Mouse (Mus musculus): ENCODE data around the gene Vil1. TPM values are rescaled to one million over a fixed set of nuclear protein-coding genes. Genes with fewer than 3 reads are reported as not detected.
A peak's percentile ranks its signal among the peaks of the same experiment; 100 is the strongest.
"Not testable (repeated sequence)": the region's sequence is repeated elsewhere in the genome, so short reads cannot be mapped to it uniquely, and the experiment has no call there.

Vil1 gene
- polyA plus RNA-seq, 1 experiment = 75.0 TPM

DNA sequence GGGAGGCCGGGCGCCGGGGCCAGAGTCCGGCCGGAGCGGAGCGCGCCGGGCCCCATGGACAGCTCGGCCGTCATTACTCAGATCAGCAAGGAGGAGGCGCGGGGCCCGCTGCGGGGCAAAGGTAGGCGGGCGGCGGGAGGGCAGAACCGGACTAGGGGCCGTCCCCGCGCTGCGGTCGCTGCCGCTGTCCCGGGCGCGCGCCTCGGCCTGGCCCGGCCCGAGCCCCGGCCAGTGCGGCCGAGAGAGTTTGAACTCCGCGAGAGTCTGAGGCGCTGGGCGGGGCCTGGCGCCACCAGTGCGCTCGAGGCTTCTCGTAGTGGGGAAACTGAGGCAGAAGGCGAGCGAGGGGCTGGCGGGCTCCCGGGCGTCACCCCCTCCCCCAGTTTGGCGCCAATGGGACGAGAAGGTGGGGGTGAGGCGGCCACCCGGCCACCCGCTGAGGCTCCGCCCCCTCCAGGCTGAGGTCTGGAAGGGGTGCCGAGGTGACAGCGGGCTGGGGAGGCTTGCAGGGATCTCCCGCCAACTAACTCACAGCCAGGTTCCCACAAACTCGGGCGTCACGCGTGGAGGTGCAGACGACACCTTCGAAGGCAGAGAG is 17.2 kb upstream of the Vil1 start:
- H3K27me3 ChIP-seq (replicated peaks; ENCODE audit: control insufficient read depth, insufficient read depth, low read length) = no peaks in the 10 kb centered on the region
- peak; percentile 89 for DNase-seq
- peak overlapping the region; percentile 98 for H3K27ac ChIP-seq (ENCODE audit: insufficient read depth, low read depth, low read length)
- peaks cover 2% of the 10 kb centered on the region; the same call in 1 of the 2 replicates for H3K36me3 ChIP-seq (ENCODE audit: control insufficient read depth, insufficient read depth, low read length)
- 2% methylated on average over 58 of the region's 63 CpGs for WGBS
- peak overlapping the region; percentile 85 for H3K4me3 ChIP-seq (ENCODE audit: insufficient read depth, low read depth, low read length)
- no peak for TF ChIP-seq CTCF (conservative IDR thresholded peaks at IDR 0.05; ENCODE audit: insufficient read depth, insufficient read length, low read depth, low read length)
- no peak for TF ChIP-seq POLR2A (IDR thresholded peaks at IDR 0.05; ENCODE audit: low read depth, low read length)
- H3K4me1 ChIP-seq (ENCODE audit: control insufficient read depth, insufficient read depth, low read length) = peaks cover 9% of the 10 kb centered on the region; the same call in 1 of the 2 replicates

DNA sequence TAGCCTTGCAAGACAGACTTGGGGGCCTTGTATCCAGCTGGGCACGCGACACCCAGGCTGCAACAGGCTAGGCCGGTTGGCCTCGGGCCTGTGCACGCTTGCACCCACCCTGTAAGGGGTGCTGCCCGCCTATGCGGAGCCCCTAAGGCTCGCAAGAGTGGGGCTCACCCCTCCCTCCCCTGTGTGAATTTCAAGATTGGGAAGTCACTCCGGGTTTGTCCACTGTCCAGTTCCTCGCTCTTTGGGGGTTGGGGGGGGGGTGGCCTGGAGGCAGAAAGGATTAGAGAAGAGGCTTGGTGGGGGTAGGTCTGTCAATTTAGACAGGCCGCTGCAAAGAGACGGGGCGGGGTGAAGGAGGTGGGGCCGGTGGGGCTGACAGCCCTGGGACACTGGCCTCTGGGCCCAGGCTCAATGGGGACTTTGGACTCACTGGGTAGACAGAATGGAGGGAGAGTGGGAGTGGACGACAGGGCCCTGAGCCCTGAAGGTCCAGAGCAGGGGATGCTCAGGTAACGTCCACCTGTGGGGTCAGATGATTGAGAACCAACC is 16.7 kb upstream of the Vil1 start:
- H3K4me3 ChIP-seq (ENCODE audit: insufficient read depth, low read depth, low read length) = peak overlapping the region; percentile 85
- DNase-seq = peak; percentile 88
- peaks cover 5% of the 10 kb centered on the region; the same call in 1 of the 2 replicates for H3K4me1 ChIP-seq (ENCODE audit: control insufficient read depth, insufficient read depth, low read length)
- H3K27ac ChIP-seq (ENCODE audit: insufficient read depth, low read depth, low read length) = peak overlapping the region; percentile 98
- under 1% methylated on average over 16 of the region's 16 CpGs for WGBS
- H3K27me3 ChIP-seq (replicated peaks; ENCODE audit: control insufficient read depth, insufficient read depth, low read length) = no peaks in the 10 kb centered on the region
- TF ChIP-seq POLR2A (IDR thresholded peaks at IDR 0.05; ENCODE audit: low read depth, low read length) (no peak), CTCF (conservative IDR thresholded peaks at IDR 0.05; ENCODE audit: insufficient read depth, insufficient read length, low read depth, low read length) (no peak)
- H3K36me3 ChIP-seq (ENCODE audit: control insufficient read depth, insufficient read depth, low read length) = peaks cover 2% of the 10 kb centered on the region; the same call in 1 of the 2 replicates

DNA sequence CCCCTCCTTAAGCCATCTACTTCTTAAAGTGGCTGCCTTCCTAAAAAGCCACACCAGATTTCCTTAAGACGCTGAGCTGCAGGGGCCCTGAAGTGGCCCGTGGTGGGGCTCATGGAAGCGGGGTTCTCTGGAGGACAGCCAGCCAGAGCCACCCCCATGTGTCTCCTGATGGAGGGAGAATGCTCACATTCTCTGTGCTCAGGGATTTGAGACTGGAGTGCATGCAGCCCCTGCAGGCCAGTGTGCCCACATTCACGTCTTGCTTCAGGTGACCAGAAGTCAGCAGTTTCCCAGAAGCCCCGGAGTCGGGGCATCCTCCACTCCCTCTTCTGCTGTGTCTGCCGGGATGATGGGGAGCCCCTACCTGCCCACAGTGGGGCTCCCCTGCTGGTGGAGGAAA is 16.2 kb upstream of the Vil1 start:
- WGBS = 16% methylated on average over 7 of the region's 7 CpGs
- no peak for DNase-seq
- peak overlapping the region; percentile 51 for H3K27ac ChIP-seq (ENCODE audit: insufficient read depth, low read depth, low read length)
- no peaks in the 10 kb centered on the region for H3K27me3 ChIP-seq (replicated peaks; ENCODE audit: control insufficient read depth, insufficient read depth, low read length)
- peaks cover 7% of the 10 kb centered on the region; the same call in 1 of the 2 replicates for H3K4me1 ChIP-seq (ENCODE audit: control insufficient read depth, insufficient read depth, low read length)
- no peak for TF ChIP-seq POLR2A (IDR thresholded peaks at IDR 0.05; ENCODE audit: low read depth, low read length)
- TF ChIP-seq CTCF (conservative IDR thresholded peaks at IDR 0.05; ENCODE audit: insufficient read depth, insufficient read length, low read depth, low read length) = no peak
- peaks cover 2% of the 10 kb centered on the region; the same call in 1 of the 2 replicates for H3K36me3 ChIP-seq (ENCODE audit: control insufficient read depth, insufficient read depth, low read length)
- peak overlapping the region; percentile 85 for H3K4me3 ChIP-seq (ENCODE audit: insufficient read depth, low read depth, low read length)

DNA sequence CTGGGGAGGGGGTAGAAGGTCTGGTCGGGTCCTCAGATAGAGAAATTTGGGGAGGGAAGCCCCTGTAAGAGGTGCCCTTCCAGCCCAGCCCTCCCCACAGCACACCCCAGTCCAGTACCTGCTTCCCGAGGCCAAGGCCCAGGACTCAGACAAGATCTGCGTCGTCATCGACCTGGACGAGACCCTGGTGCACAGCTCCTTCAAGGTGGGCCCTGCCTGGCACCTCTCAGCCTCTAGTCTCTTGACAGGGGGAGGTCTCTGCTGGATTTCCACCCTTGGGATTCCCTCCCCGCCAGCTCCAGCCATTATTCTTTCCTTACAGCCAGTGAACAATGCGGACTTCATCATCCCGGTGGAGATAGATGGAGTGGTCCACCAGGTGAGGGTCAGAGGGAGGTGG is 15.5 kb upstream of the Vil1 start:
- H3K36me3 ChIP-seq (ENCODE audit: control insufficient read depth, insufficient read depth, low read length) = peaks cover 2% of the 10 kb centered on the region; the same call in 1 of the 2 replicates
- no peak overlapping the region for H3K27ac ChIP-seq (ENCODE audit: insufficient read depth, low read depth, low read length)
- H3K4me3 ChIP-seq (ENCODE audit: insufficient read depth, low read depth, low read length) = no peak overlapping the region
- WGBS = 78% methylated on average over 9 of the region's 9 CpGs
- no peaks in the 10 kb centered on the region for H3K27me3 ChIP-seq (replicated peaks; ENCODE audit: control insufficient read depth, insufficient read depth, low read length)
- DNase-seq = no peak
- TF ChIP-seq POLR2A (IDR thresholded peaks at IDR 0.05; ENCODE audit: low read depth, low read length) (no peak), CTCF (conservative IDR thresholded peaks at IDR 0.05; ENCODE audit: insufficient read depth, insufficient read length, low read depth, low read length) (no peak)
- peaks cover 7% of the 10 kb centered on the region; the same call in 1 of the 2 replicates for H3K4me1 ChIP-seq (ENCODE audit: control insufficient read depth, insufficient read depth, low read length)

DNA sequence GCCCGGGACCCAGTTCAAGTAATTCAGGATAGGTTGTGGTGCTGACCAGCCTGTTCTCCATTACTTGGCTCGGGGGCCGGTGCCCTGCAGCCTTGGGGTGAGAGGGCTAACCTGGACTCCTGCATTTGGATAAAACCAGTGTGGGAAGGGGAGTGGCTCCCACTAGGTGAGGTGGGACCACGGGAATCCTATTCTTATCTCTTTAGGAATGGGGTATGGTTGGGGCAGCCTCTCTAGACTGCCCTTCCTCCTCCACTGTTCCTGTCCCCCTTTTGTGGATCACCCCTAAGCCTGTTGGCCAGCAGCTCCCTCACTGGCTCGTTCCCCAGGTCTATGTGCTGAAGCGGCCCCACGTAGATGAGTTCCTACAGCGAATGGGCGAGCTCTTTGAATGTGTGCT is 14.9 kb upstream of the Vil1 start:
- 86% methylated on average over 9 of the region's 9 CpGs for WGBS
- H3K27me3 ChIP-seq (replicated peaks; ENCODE audit: control insufficient read depth, insufficient read depth, low read length) = no peaks in the 10 kb centered on the region
- peaks cover 2% of the 10 kb centered on the region; the same call in 1 of the 2 replicates for H3K36me3 ChIP-seq (ENCODE audit: control insufficient read depth, insufficient read depth, low read length)
- H3K4me1 ChIP-seq (ENCODE audit: control insufficient read depth, insufficient read depth, low read length) = peaks cover 7% of the 10 kb centered on the region; the same call in 1 of the 2 replicates
- TF ChIP-seq POLR2A (IDR thresholded peaks at IDR 0.05; ENCODE audit: low read depth, low read length) = no peak
- TF ChIP-seq CTCF (conservative IDR thresholded peaks at IDR 0.05; ENCODE audit: insufficient read depth, insufficient read length, low read depth, low read length) = no peak
- H3K4me3 ChIP-seq (ENCODE audit: insufficient read depth, low read depth, low read length) = no peak overlapping the region
- H3K27ac ChIP-seq (ENCODE audit: insufficient read depth, low read depth, low read length) = no peak overlapping the region
- DNase-seq = no peak

DNA sequence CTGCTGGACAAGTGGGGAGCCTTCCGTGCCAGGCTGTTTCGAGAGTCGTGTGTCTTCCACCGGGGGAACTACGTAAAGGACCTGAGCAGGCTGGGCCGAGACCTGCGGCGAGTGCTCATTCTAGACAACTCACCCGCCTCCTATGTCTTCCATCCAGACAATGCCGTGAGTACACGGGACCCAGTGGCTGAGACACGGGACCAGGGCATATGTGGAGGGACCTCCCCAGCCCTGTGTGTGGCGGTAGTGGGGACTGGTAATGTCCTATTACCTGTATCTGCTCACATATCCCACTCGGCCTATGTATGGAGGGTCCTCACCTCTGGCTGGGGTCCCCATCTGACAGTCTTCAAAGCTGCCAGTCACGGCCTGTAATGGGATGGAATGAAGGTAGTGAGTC is 14.3 kb upstream of the Vil1 start:
- Histone ChIP-seq H3K36me3 (ENCODE audit: control insufficient read depth, insufficient read depth, low read length) (peaks cover 2% of the 10 kb centered on the region; the same call in 1 of the 2 replicates), H3K27me3 (replicated peaks; ENCODE audit: control insufficient read depth, insufficient read depth, low read length) (no peaks in the 10 kb centered on the region), H3K27ac (ENCODE audit: insufficient read depth, low read depth, low read length) (no peak overlapping the region), H3K4me1 (ENCODE audit: control insufficient read depth, insufficient read depth, low read length) (peaks cover 7% of the 10 kb centered on the region; the same call in 1 of the 2 replicates), H3K4me3 (ENCODE audit: insufficient read depth, low read depth, low read length) (no peak overlapping the region)
- 92% methylated on average over 15 of the region's 15 CpGs for WGBS
- DNase-seq = no peak
- TF ChIP-seq CTCF (conservative IDR thresholded peaks at IDR 0.05; ENCODE audit: insufficient read depth, insufficient read length, low read depth, low read length) (no peak), POLR2A (IDR thresholded peaks at IDR 0.05; ENCODE audit: low read depth, low read length) (no peak)

DNA sequence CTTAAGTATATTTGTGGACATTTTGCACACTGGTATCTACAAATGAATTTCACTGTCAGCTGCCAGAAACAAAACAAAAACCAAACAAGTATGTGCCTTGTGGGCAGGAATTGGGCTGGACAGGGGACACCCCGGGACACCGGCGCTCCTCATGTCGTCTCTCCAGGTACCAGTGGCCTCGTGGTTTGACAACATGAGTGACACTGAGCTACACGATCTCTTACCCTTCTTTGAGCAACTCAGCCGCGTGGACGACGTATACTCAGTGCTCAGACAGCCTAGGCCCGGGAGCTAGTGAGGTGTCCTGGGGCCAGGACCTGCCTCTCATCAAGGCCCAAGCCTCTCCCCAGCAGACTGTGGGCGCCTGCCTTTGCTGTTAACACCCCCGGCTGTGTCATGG is 13.9 kb upstream of the Vil1 start:
- 82% methylated on average over 13 of the region's 13 CpGs for WGBS
- Histone ChIP-seq H3K27ac (ENCODE audit: insufficient read depth, low read depth, low read length) (no peak overlapping the region), H3K36me3 (ENCODE audit: control insufficient read depth, insufficient read depth, low read length) (peaks cover 2% of the 10 kb centered on the region; the same call in 1 of the 2 replicates), H3K4me3 (ENCODE audit: insufficient read depth, low read depth, low read length) (no peak overlapping the region), H3K4me1 (ENCODE audit: control insufficient read depth, insufficient read depth, low read length) (peaks cover 7% of the 10 kb centered on the region; the same call in 1 of the 2 replicates), H3K27me3 (replicated peaks; ENCODE audit: control insufficient read depth, insufficient read depth, low read length) (no peaks in the 10 kb centered on the region)
- no peak for DNase-seq
- TF ChIP-seq CTCF (conservative IDR thresholded peaks at IDR 0.05; ENCODE audit: insufficient read depth, insufficient read length, low read depth, low read length) (no peak), POLR2A (IDR thresholded peaks at IDR 0.05; ENCODE audit: low read depth, low read length) (no peak)

DNA sequence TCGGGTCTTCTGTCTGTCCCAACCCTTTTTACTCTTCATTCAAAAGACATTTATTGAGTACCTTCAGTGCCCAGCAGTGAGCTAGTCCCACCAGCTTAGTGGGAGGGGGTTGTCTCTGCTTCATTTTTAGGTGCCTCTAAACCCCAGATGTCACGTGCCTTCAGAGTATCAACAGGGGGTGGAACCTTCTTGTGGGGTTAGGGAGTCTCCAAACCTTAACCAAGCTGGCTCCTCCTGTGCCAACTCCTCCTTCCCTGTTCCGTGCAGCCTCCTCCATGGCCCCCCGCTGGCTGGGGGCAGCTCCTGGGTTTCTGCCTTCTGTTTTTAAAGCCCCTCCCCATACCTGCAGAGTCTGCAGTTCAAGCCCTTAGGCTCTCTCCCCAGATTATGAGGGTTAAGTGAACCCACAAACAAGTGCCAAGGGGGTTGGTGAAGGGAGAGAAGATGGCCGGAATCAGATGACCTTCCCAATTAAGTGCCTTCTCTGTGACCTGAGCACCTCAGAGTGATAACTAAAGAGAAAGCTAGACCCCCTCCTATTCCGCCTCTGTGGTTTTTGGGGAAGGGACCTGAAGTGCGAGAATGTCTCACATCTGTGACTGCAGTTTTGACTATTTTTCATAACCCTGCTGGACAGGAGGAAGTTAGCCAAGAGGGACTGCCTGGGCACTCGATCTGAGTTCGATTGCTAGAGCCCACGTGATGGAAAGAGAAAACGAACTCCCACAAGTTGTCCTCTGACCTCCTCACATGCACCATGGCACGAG is 12.5 kb upstream of the Vil1 start:
- peak overlapping the region; percentile 92 for H3K27ac ChIP-seq (ENCODE audit: insufficient read depth, low read depth, low read length)
- H3K4me3 ChIP-seq (ENCODE audit: insufficient read depth, low read depth, low read length) = peak overlapping the region; percentile 25; the same call in 1 of the 2 replicates
- peak; percentile 69 for DNase-seq
- not testable (repeated sequence) for H3K4me1 ChIP-seq (ENCODE audit: control insufficient read depth, insufficient read depth, low read length); H3K27me3 ChIP-seq (replicated peaks; ENCODE audit: control insufficient read depth, insufficient read depth, low read length); H3K36me3 ChIP-seq (ENCODE audit: control insufficient read depth, insufficient read depth, low read length)
- 6% methylated on average over 12 of the region's 12 CpGs for WGBS
